Mouse (Mus musculus) forebrain, embryonic 13.5 days (tissue): ENCODE data around the gene Ltbp3. TPM values are rescaled to one million over a fixed set of nuclear protein-coding genes. Genes with fewer than 3 reads are reported as not detected.

Source experiments
- ATAC-seq: fragments of 200-750 bp; cut with Nextera tagmentation; 2 replicates; pipeline ENCODE4 v1.8.0; 2017
- H3K27ac ChIP-seq: fragments of 300-500 bp; sonication (generic); 2 replicates; pipeline ENCODE4 v1.5.1; 2015; ENCODE audit warnings: inconsistent platforms, mild to moderate bottlenecking, moderate library complexity
- H3K27me3 ChIP-seq: fragments of 300-500 bp; sonication (generic); 2 replicates; pipeline ENCODE4 v1.6.1; 2015; ENCODE audit warnings: mild to moderate bottlenecking, inconsistent platforms
- H3K36me3 ChIP-seq: fragments of 300-500 bp; sonication (generic); 2 replicates; pipeline ENCODE4 v1.6.1; 2015; ENCODE audit warnings: mild to moderate bottlenecking, inconsistent platforms; ENCODE audit not compliant: poor library complexity, severe bottlenecking
- H3K4me1 ChIP-seq: fragments of 300-500 bp; sonication (generic); 2 replicates; pipeline ENCODE4 v1.6.1; 2015; ENCODE audit warnings: inconsistent platforms
- H3K4me2 ChIP-seq: fragments of 300-500 bp; sonication (generic); 2 replicates; pipeline ENCODE4 v1.6.1; 2015; ENCODE audit warnings: inconsistent platforms, mild to moderate bottlenecking, moderate library complexity
- H3K4me3 ChIP-seq: fragments of 300-500 bp; sonication (generic); 2 replicates; pipeline ENCODE4 v1.5.1; 2015; ENCODE audit warnings: mild to moderate bottlenecking, inconsistent platforms
- H3K9ac ChIP-seq: fragments of 300-500 bp; sonication (generic); 2 replicates; pipeline ENCODE4 v1.6.1; 2015; ENCODE audit warnings: mild to moderate bottlenecking, inconsistent platforms
- H3K9me3 ChIP-seq: fragments of 300-500 bp; sonication (generic); replicated peaks from 2 replicates; pipeline ENCODE4 v1.6.1; 2016; ENCODE audit warnings: inconsistent platforms
- WGBS: fragments of 180-500 bp; shearing (Covaris S2); methylation state at CpG from one replicate; pipeline ENCODE4 v1.1.7; 2015; 5-methylcytosine and 5-hydroxymethylcytosine counted together
- polyA plus RNA-seq: library from polyadenylated mRNA; unstranded; fragments of >200 nt; fragmentation: Nextera tagmentation; extraction: Ambion mirVana; gene quantifications from 2 replicates; pipeline ENCODE4 v1.2.1, GENCODE M21; 2015

Gene Ltbp3
- polyA plus RNA-seq, 1 experiment from 2014 or later: 8.3 TPM

DNA sequence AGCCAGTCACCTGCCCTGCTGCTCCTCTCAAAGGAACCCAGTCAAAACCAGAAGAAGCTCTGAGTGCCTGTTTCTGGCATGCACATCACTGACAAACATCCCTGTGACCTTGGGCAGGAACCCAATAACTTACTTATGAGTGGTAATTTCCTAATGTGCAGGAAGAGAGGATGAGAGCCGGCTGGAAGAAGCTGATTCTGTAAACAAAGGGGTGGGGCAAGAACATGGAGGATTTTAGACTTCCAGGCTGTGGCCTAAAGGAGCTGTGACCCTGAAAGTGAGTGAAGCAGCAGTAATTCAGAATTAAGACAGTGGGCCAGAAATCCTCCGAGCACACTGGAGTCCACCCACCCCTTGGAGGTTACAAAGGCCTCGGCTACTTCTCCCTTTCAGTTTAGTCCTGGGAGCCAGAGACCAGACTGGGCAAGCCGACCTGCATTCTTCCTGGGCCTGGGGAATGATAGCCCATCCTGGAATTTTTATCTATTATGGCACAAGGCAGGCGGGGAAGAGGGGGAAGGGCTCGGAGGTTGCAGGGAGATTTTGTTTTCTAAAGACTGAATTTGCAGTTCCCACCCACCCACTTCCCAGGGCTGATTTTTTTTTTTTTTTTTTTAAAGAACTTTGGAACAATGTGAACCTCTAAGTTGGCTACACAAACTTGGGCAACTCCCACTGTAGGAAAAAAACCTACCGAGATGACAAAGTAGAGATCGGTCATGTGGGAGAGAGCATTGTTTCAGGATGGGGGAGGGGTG, 65.5 kb downstream of the Ltbp3 start:
- H3K36me3 ChIP-seq: no peaks in the 10 kb centered on the region
- H3K9ac ChIP-seq: peak overlapping the region; percentile 50; the same call in 1 of the 2 replicates
- ATAC-seq: no peak
- H3K4me3 ChIP-seq: no peak overlapping the region
- H3K4me2 ChIP-seq: peak overlapping the region; percentile 26
- WGBS: 2% methylated on average over 8 of the region's 8 CpGs
- H3K27me3 ChIP-seq: no peaks in the 10 kb centered on the region
- no peaks in the 10 kb centered on the region for H3K9me3 ChIP-seq
- peak overlapping the region; percentile 79 for H3K27ac ChIP-seq
- H3K4me1 ChIP-seq: peaks cover 53% of the 10 kb centered on the region

DNA sequence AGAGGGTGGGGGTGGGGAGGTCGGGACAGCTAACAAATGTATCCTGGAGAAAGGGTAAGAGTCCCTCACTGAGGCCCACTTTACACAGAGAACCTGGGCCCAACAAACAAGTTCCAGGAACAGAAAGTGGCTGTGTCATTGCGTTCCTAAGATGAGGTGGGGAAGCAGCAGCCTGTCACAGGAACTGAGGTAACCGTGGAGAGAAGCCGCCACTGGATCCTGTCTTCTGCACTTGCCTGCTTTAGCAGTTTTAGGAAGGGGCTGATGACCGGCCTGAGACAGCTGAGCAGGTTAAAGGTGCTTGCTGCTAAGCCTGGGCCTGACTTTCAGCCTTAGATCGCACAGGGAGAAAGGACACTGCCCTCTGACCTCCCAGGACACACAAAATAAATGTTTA, 66.1 kb downstream of the Ltbp3 start:
- no peak for ATAC-seq
- WGBS: 25% methylated on average over 6 of the region's 6 CpGs
- no peak overlapping the region for H3K4me3 ChIP-seq

DNA sequence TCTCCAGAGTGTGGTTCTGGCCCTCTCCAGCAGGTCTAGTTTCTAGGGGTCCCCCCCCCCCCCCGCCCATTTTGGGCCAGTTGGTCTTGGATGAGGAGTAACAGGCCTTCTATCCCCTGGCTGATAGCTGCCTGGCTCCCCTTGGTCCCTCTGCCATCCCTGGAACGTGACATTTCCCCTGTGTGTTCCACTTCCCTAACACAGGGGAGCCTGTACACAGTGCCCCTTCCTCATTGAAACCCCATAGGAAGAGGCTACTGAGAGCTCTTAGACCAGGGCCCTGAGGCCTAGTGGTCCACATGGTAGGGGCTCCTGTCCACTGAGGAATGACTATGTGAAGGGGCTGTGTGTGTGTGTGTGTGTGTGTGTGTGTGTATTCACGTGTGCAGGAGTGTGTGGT, 67.0 kb downstream of the Ltbp3 start:
- no peak overlapping the region for H3K27ac ChIP-seq
- no peak for ATAC-seq
- 77% methylated on average over 3 of the region's 3 CpGs for WGBS

More for the DNA sequence above, 66.1 kb downstream of the Ltbp3 start:
- H3K9me3 ChIP-seq: no peaks in the 10 kb centered on the region
- peak overlapping the region; percentile 79 for H3K27ac ChIP-seq
- H3K36me3 ChIP-seq: no peaks in the 10 kb centered on the region
- peak overlapping the region; percentile 22; the same call in 1 of the 2 replicates for H3K4me2 ChIP-seq
- no peaks in the 10 kb centered on the region for H3K27me3 ChIP-seq
- H3K9ac ChIP-seq: 0 out of 2 replicates have a peak overlapping the region, but pooled peaks have one; percentile 37
- H3K4me1 ChIP-seq: peaks cover 59% of the 10 kb centered on the region

More for the DNA sequence above, 67.0 kb downstream of the Ltbp3 start:
- Histone ChIP-seq H3K4me3 (no peak overlapping the region), H3K4me2 (no peak overlapping the region), H3K36me3 (no peaks in the 10 kb centered on the region), H3K9ac (no peak overlapping the region), H3K27me3 (no peaks in the 10 kb centered on the region), H3K9me3 (no peaks in the 10 kb centered on the region), H3K4me1 (peaks cover 67% of the 10 kb centered on the region)

Other genes with a start within 250 kb of the Ltbp3 start
- 0.23 and 0.27 TPM in 2 replicates for gene 1700020D05Rik, start 237.1 kb upstream of the Ltbp3 start, polyA plus RNA-seq
- 41.4 and 44.4 TPM in 2 replicates for gene Snx32, start 230.4 kb upstream of the Ltbp3 start, polyA plus RNA-seq
- 0.06 TPM in 1 of 2 replicates, not detected in the other for gene Ovol1, start 180.3 kb upstream of the Ltbp3 start, polyA plus RNA-seq
- gene Ap5b1, start 172.9 kb upstream of the Ltbp3 start, polyA plus RNA-seq: 1.4 and 1.7 TPM in 2 replicates
- gene Rnaseh2c, start 139.0 kb upstream of the Ltbp3 start, polyA plus RNA-seq: 146 and 170 TPM in 2 replicates
- gene Kat5, start 130.7 kb upstream of the Ltbp3 start, polyA plus RNA-seq: 72.7 and 80.7 TPM in 2 replicates
- 33.4 and 34.4 TPM in 2 replicates for gene Rela, start 103.4 kb upstream of the Ltbp3 start, polyA plus RNA-seq
- gene Sipa1, start 77.2 kb upstream of the Ltbp3 start, polyA plus RNA-seq: 9.4 and 11.0 TPM in 2 replicates
- 11.3 and 11.7 TPM in 2 replicates for gene Map3k11, start 52.2 kb upstream of the Ltbp3 start, polyA plus RNA-seq
- 21.6 and 29.4 TPM in 2 replicates for gene Pcnx3, start 52.0 kb upstream of the Ltbp3 start, polyA plus RNA-seq
- 0.31 and 0.32 TPM in 2 replicates for gene Kcnk7, start 36.5 kb upstream of the Ltbp3 start, polyA plus RNA-seq
- gene Ehbp1l1, start 14.6 kb upstream of the Ltbp3 start, polyA plus RNA-seq: 5.3 and 6.7 TPM in 2 replicates
- 199 and 204 TPM in 2 replicates for gene Fam89b, start 11.3 kb upstream of the Ltbp3 start, polyA plus RNA-seq
- 56.4 and 62.6 TPM in 2 replicates for gene Scyl1, start 30.5 kb downstream of the Ltbp3 start, polyA plus RNA-seq
- gene Frmd8, start 134.4 kb downstream of the Ltbp3 start, polyA plus RNA-seq: 21.7 and 26.2 TPM in 2 replicates
- 1.2 and 1.4 TPM in 2 replicates for gene Slc25a45, start 136.9 kb downstream of the Ltbp3 start, polyA plus RNA-seq
- 13.1 and 15.5 TPM in 2 replicates for gene Tigd3, start 153.2 kb downstream of the Ltbp3 start, polyA plus RNA-seq
- 147 and 169 TPM in 2 replicates for gene Dpf2, start 172.1 kb downstream of the Ltbp3 start, polyA plus RNA-seq
- 4.2 and 4.6 TPM in 2 replicates for gene Cdc42ep2, start 183.9 kb downstream of the Ltbp3 start, polyA plus RNA-seq
- 52.6 and 55.9 TPM in 2 replicates for gene Pola2, start 223.3 kb downstream of the Ltbp3 start, polyA plus RNA-seq
- gene Slc22a20, start 245.2 kb downstream of the Ltbp3 start, polyA plus RNA-seq: not detected in 2 replicates